8 mouse cellular contexts compared by ENCODE assay signal in genomic region chr4:55351037-55351436, GRCm38 (mm10). TPM values are rescaled to one million over a fixed set of nuclear protein-coding genes. Genes with fewer than 3 reads are reported as not detected.
DNase-seq lines count a peak whose midpoint lies in the region; ATAC-seq and TF ChIP-seq lines count a peak whose summit lies in the region.

No protein-coding gene starts in this region.

- H3K36me3 ChIP-seq in kidney, embryonic 16.5 days (ENCODE audit: insufficient read depth, low read length): no peaks in the 10 kb centered on the region
- peaks cover 4% of the 10 kb centered on the region for H3K36me3 ChIP-seq in hindbrain, embryonic 14.5 days (replicated peaks; ENCODE audit: control insufficient read depth, insufficient read depth)
- H3K36me3 ChIP-seq in midbrain, embryonic 14.5 days (ENCODE audit: control insufficient read depth, insufficient read depth, low read length): no peaks in the 10 kb centered on the region

- H3K4me3 ChIP-seq in kidney, embryonic 16.5 days (ENCODE audit: low read length): peak overlapping the region; percentile 97
- peak overlapping the region; percentile 63 for H3K4me3 ChIP-seq in cortical plate, adult 2 months (ENCODE audit: insufficient read depth, low read length)
- H3K4me3 ChIP-seq in hindbrain, embryonic 14.5 days (replicated peaks; ENCODE audit: low read length): peak overlapping the region; percentile 98
- H3K4me3 ChIP-seq in midbrain, embryonic 14.5 days (replicated peaks; ENCODE audit: low read depth, low read length): peak overlapping the region; percentile 99

- H3K4me2 ChIP-seq in kidney, embryonic 16.5 days (replicated peaks; ENCODE audit: low read depth, low read length): peak overlapping the region; percentile 79
- H3K4me2 ChIP-seq in hindbrain, embryonic 14.5 days (replicated peaks): peak overlapping the region; percentile 90
- H3K4me2 ChIP-seq in midbrain, embryonic 14.5 days (ENCODE audit: low read length): peak overlapping the region; percentile 80

- intact Hi-C loops in gastrocnemius, postnatal 14 days (cut with DNase I; ENCODE audit: low total_unique reads): no loop called here

- TF ChIP-seq CTCF in cortical plate, adult 2 months (IDR thresholded peaks at IDR 0.05; ENCODE audit: extremely low read depth, insufficient read depth, low read length): no peak

- 13% methylated on average over 12 of the region's 12 CpGs for WGBS in kidney, embryonic 16.5 days
- 19% methylated on average over 12 of the region's 12 CpGs for WGBS in hindbrain, embryonic 14.5 days
- WGBS in midbrain, embryonic 14.5 days: 19% methylated on average over 12 of the region's 12 CpGs

- no peak for DNase-seq in kidney, adult 18-20 months
- DNase-seq in hindbrain, embryonic 14.5 days (ENCODE audit: low spot score): no peak
- no peak for DNase-seq in midbrain, embryonic 14.5 days
- DNase-seq in right cerebral cortex, adult 2 months (ENCODE audit: low spot score in 2 of 2): no peak
- no peak for DNase-seq in gastrocnemius, postnatal 14 days
- no peak for DNase-seq in left cerebral cortex, adult 8-10 months (ENCODE audit: low spot score in 2 of 2)

- no peak for TF ChIP-seq POLR2A in cortical plate, adult 2 months (IDR thresholded peaks at IDR 0.05; ENCODE audit: extremely low read depth, insufficient read depth, low read length)

- H3K27ac ChIP-seq in kidney, embryonic 16.5 days (ENCODE audit: low read length): peak overlapping the region; percentile 91; the same call in 1 of the 2 replicates
- no peak overlapping the region for H3K27ac ChIP-seq in cortical plate, adult 2 months (ENCODE audit: insufficient read depth, low read length)
- H3K27ac ChIP-seq in hindbrain, embryonic 14.5 days: peak overlapping the region; percentile 94
- H3K27ac ChIP-seq in midbrain, embryonic 14.5 days (replicated peaks; ENCODE audit: low read depth, low read length): no peak overlapping the region

- H3K27me3 ChIP-seq in kidney, embryonic 16.5 days (ENCODE audit: insufficient read depth, low read length): no peaks in the 10 kb centered on the region
- no peaks in the 10 kb centered on the region for H3K27me3 ChIP-seq in hindbrain, embryonic 14.5 days (ENCODE audit: control insufficient read depth, insufficient read depth, low read length)
- H3K27me3 ChIP-seq in midbrain, embryonic 14.5 days (ENCODE audit: control insufficient read depth, insufficient read depth, low read length): no peaks in the 10 kb centered on the region

- H3K4me1 ChIP-seq in kidney, embryonic 16.5 days (ENCODE audit: insufficient read depth, low read length): peaks cover 20% of the 10 kb centered on the region
- peaks cover 4% of the 10 kb centered on the region; the same call in 1 of the 2 replicates for H3K4me1 ChIP-seq in cortical plate, adult 2 months (ENCODE audit: control insufficient read depth, insufficient read depth, low read length)
- H3K4me1 ChIP-seq in hindbrain, embryonic 14.5 days (replicated peaks; ENCODE audit: control insufficient read depth, insufficient read depth, low read length): peaks cover 26% of the 10 kb centered on the region
- peaks cover 19% of the 10 kb centered on the region for H3K4me1 ChIP-seq in midbrain, embryonic 14.5 days (ENCODE audit: control insufficient read depth, insufficient read depth, low read length)

- no peaks in the 10 kb centered on the region for H3K9me3 ChIP-seq in kidney, embryonic 16.5 days (ENCODE audit: low read length)
- no peaks in the 10 kb centered on the region for H3K9me3 ChIP-seq in hindbrain, embryonic 14.5 days (ENCODE audit: control insufficient read depth, low read length)
- H3K9me3 ChIP-seq in midbrain, embryonic 14.5 days (ENCODE audit: control insufficient read depth, low read length): no peaks in the 10 kb centered on the region

- ATAC-seq in kidney, embryonic 16.5 days (ENCODE audit: low FRiP score, low TSS enrichment): no peak
- ATAC-seq in hindbrain, embryonic 14.5 days (ENCODE audit: low FRiP score): no peak
- ATAC-seq in midbrain, embryonic 14.5 days (ENCODE audit: low FRiP score, low TSS enrichment): no peak

- H3K9ac ChIP-seq in kidney, embryonic 16.5 days (replicated peaks; ENCODE audit: low read length): peak overlapping the region; percentile 96
- peak overlapping the region; percentile 97 for H3K9ac ChIP-seq in hindbrain, embryonic 14.5 days
- H3K9ac ChIP-seq in midbrain, embryonic 14.5 days (replicated peaks; ENCODE audit: low read length): peak overlapping the region; percentile 94

RNA-seq across cellular contexts. Expression of gene Rad23b, which starts 1.2 kb away (rescaled TPM):
- 69.5 and 75.0 TPM in 2 replicates for polyA plus RNA-seq in kidney, embryonic 16.5 days (2015; fragmentation: Nextera tagmentation; extraction: Ambion mirVana)
- polyA plus RNA-seq in cortical plate, adult 2 months (2012; rRNA removed): 148 and 153 TPM in 2 replicates
- 80.9 and 94.1 TPM in 2 replicates for polyA plus RNA-seq in hindbrain, embryonic 14.5 days (2014; fragmentation: Nextera tagmentation; extraction: Ambion mirVana)
- polyA plus RNA-seq in midbrain, embryonic 14.5 days (2014; fragmentation: Nextera tagmentation; extraction: Ambion mirVana): 82.0 and 83.9 TPM in 2 replicates
- 100 to 1,000 TPM in 1 of 2 experiments, 10 to 100 TPM in 1; 97.2 to 114 TPM for total RNA-seq in gastrocnemius, postnatal 14 days (2021)
- 100 to 1,000 TPM; 182 to 203 (median 189) TPM for total RNA-seq in left cerebral cortex, adult 8-10 months (2022)

Comparison
In these comparisons a context has a peak if more than half of its experiments do, and no peak if none do; other contexts are left out.
1. H3K27ac ChIP-seq: peak in kidney, embryonic 16.5 days (single experiment) and hindbrain, embryonic 14.5 days (single experiment); none in cortical plate, adult 2 months (single experiment) and midbrain, embryonic 14.5 days (single experiment).
2. Peak in every context shown above with its lines, with median percentiles within 50 percentile points of each other: H3K4me2 ChIP-seq, H3K4me3 ChIP-seq and H3K9ac ChIP-seq.